Mouse (Mus musculus): ENCODE results near the gene Sowahd.

The Sowahd gene

GRCm38 (mm10) chrX:37095106-37095768 lies 46.6 kb downstream of the Sowahd start:
- no peak for DNase-seq

GRCm38 (mm10) chrX:37098681-37099080 lies 50.0 kb downstream of the Sowahd start:
- no peak for DNase-seq
